Mouse (Mus musculus) forebrain, postnatal 0 days (tissue): ENCODE measurements around the gene Atpaf1. TPM values are rescaled to one million over a fixed set of nuclear protein-coding genes. Genes with fewer than 3 reads are reported as not detected.

Source experiments
- ATAC-seq: fragments of 200-750 bp; cut with Nextera tagmentation; 2 replicates; pipeline ENCODE4 v1.8.0; 2017; ENCODE audit warnings: mild to moderate bottlenecking, moderate library complexity
- DNase-seq: peaks from one replicate; pipeline ENCODE4 v3.0.0-alpha.2; 2015
- H3K27ac ChIP-seq: fragments of 300-500 bp; sonication (generic); 2 replicates; pipeline ENCODE4 v1.5.1; 2014; ENCODE audit warnings: low read depth, mild to moderate bottlenecking, antibody characterized with exemption, low read length, moderate library complexity, mixed read lengths
- H3K27me3 ChIP-seq: fragments of 300-500 bp; sonication (generic); 2 replicates; pipeline ENCODE4 v1.6.1; 2014; ENCODE audit warnings: mild to moderate bottlenecking, low read length, mixed read lengths; ENCODE audit not compliant: insufficient read depth
- H3K36me3 ChIP-seq: fragments of 300-500 bp; sonication (generic); 2 replicates; pipeline ENCODE4 v1.6.1; 2014; ENCODE audit warnings: mild to moderate bottlenecking, moderate library complexity; ENCODE audit not compliant: insufficient read depth
- H3K4me1 ChIP-seq: fragments of 300-500 bp; sonication (generic); 2 replicates; pipeline ENCODE4 v1.6.1; 2014; ENCODE audit warnings: antibody characterized with exemption; ENCODE audit not compliant: insufficient read depth
- H3K4me2 ChIP-seq: fragments of 300-500 bp; sonication (generic); 2 replicates; pipeline ENCODE4 v1.6.1; 2014; ENCODE audit warnings: low read depth, mild to moderate bottlenecking, moderate library complexity
- H3K4me3 ChIP-seq: fragments of 300-500 bp; sonication (generic); 2 replicates; pipeline ENCODE4 v1.5.1; 2014; ENCODE audit warnings: low read depth, low read length, mixed read lengths
- H3K9ac ChIP-seq: fragments of 300-500 bp; sonication (generic); 2 replicates; pipeline ENCODE4 v1.6.1; 2014; ENCODE audit warnings: mild to moderate bottlenecking
- H3K9me3 ChIP-seq: fragments of 300-500 bp; sonication (generic); 2 replicates; pipeline ENCODE4 v1.6.1; 2016; ENCODE audit warnings: low read length
- CTCF ChIP-seq: sonication (generic); IDR thresholded peaks from 2 replicates; pipeline ENCODE4 v1.5.1; 2016; ENCODE audit warnings: antibody characterized with exemption, control low read depth, low read depth
- WGBS: fragments of 180-500 bp; shearing (Covaris S2); extraction: QIAGEN DNeasy Blood & Tissue Kit; methylation state at CpG from one replicate; pipeline ENCODE4 v1.1.7; 2014; 5-methylcytosine and 5-hydroxymethylcytosine counted together
- polyA plus RNA-seq: library from polyadenylated mRNA; unstranded; fragments of >200 nt; fragmentation: Nextera tagmentation; extraction: Ambion mirVana; gene quantifications from 2 replicates; pipeline ENCODE4 v1.2.1, GENCODE M21; 2015
- total RNA-seq: library from RNA; depleted of rRNA; stranded (reverse); fragments of >200 nt; gene quantifications from 2 replicates; pipeline ENCODE4 v1.2.3, GENCODE M21; 2014

Atpaf1 gene
- total and polyA plus RNA-seq, 2 experiments from 2014 or later = 34.0 to 40.9 TPM

DNA sequence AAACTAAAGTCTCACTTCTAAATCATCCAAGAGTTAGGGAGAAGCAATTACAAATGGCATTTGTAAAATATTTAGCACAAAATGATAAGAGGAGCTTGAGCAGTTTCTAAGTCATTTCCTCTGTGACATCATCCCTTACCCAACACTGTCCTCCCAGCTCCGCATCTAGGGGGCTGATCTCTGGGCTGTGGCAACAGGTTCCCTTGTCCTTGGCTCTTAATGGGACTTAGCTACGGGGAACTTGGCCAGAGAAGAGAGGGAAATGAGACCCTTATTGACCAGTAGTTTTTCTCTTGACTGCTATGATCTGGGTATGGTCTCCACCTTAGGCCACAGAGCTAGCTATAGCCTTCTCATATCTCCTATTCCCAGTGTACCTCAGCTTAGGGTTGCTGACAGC is 40.7 kb downstream of the Atpaf1 start:
- 0 out of 2 replicates have a peak, but pooled peaks cover 3% of the 10 kb centered on the region for H3K36me3 ChIP-seq
- no peak overlapping the region for H3K27ac ChIP-seq
- H3K4me3 ChIP-seq = no peak overlapping the region
- no peaks in the 10 kb centered on the region for H3K27me3 ChIP-seq
- no peak overlapping the region for H3K4me2 ChIP-seq
- TF ChIP-seq CTCF = no peak
- no peak for ATAC-seq
- peaks cover 7% of the 10 kb centered on the region for H3K4me1 ChIP-seq
- no peaks in the 10 kb centered on the region for H3K9me3 ChIP-seq
- DNase-seq = no peak
- WGBS = 87% methylated on average over 2 of the region's 2 CpGs
- no peak overlapping the region for H3K9ac ChIP-seq

DNA sequence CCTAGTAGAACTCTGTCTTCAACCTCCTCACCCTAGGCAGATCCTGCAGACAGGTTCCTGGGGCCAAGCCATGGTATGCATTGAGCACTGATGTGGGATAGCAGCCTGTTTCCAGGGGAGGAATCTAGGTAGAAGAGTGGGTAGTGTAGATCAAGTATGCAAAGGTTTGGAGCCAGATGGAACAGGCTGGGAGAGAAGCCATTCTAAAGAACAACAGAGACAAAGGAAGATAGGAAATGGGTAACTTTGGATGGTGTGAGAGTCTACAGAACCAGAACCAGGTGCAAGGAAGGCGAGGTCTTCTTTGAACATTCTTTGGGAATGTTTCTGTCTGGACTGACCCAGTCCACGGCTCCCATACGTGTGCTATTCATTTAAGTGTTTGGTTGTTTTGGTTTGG is 42.5 kb downstream of the Atpaf1 start:
- no peak overlapping the region for H3K9ac ChIP-seq
- peaks cover 7% of the 10 kb centered on the region for H3K4me1 ChIP-seq
- H3K9me3 ChIP-seq = no peaks in the 10 kb centered on the region
- DNase-seq (no peak), ATAC-seq (no peak)
- 72% methylated on average over 3 of the region's 3 CpGs for WGBS
- 0 out of 2 replicates have a peak, but pooled peaks cover 3% of the 10 kb centered on the region for H3K36me3 ChIP-seq
- no peak for TF ChIP-seq CTCF
- H3K4me3 ChIP-seq = no peak overlapping the region
- peak overlapping the region; percentile 73; the same call in 1 of the 2 replicates for H3K4me2 ChIP-seq
- no peaks in the 10 kb centered on the region for H3K27me3 ChIP-seq
- H3K27ac ChIP-seq = no peak overlapping the region

DNA sequence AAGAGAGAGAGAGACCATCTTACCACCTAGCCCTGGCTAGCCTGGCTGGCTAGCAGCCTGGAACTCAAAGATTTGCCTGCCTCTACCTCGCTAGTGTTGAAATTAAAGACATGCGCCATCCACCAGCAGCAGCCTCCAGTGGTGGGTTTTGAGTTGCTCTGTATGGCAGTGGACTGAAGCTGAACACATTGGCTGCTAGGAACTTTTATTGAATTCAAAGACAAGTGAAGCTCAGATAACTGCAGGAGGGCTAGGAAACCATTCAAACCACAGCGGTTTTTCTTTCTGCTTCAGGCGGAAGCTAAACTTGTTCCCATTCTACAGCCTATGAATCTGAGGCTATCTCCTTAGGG is 42.9 kb downstream of the Atpaf1 start:
- peak overlapping the region; percentile 68 for H3K4me3 ChIP-seq
- H3K9me3 ChIP-seq = no peaks in the 10 kb centered on the region
- DNase-seq (no peak), ATAC-seq (peak; percentile 43)
- no peaks in the 10 kb centered on the region for H3K27me3 ChIP-seq
- H3K9ac ChIP-seq = peak overlapping the region; percentile 58
- WGBS = 4% methylated on average over 4 of the region's 4 CpGs
- 0 out of 2 replicates have a peak, but pooled peaks cover 3% of the 10 kb centered on the region for H3K36me3 ChIP-seq
- peaks cover 7% of the 10 kb centered on the region for H3K4me1 ChIP-seq
- H3K27ac ChIP-seq = no peak overlapping the region
- H3K4me2 ChIP-seq = peak overlapping the region; percentile 73
- peak; percentile 39; the same call in 1 of the 2 replicates for TF ChIP-seq CTCF

DNA sequence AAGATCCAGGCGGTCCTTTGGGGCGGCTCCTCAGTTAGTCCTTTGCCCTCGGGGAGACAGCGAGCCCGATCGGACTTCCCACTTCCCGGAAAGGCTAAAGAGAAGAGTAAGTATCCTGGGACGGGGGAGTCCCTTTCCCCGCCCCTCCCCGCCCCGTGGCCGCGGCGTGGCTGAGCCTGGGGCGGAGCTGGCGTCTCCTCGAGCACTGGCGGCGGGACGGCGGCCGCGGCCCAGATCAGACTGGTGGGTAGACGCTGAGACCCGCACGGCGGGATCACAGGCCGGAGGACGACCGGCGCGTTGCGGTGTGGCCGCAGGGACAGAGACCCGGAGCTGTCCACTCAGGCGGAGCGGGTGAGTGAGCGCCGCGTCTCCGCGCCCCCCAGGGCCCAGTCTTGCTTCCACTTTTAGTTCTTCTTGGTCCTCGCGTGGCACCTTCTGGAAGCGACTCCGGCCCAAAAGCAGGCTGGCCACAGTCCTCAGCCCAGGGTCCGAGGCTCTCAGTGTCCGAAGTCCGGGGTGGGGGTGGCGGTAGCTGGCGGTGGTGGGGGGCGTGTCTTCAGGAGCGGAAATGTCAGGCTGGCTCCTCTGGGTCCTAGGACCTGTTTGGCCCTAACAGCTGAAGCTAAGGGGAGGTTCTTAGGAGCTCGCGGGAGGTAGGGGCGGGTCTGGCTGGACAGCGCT is 43.4 kb downstream of the Atpaf1 start, which contains the start of gene Mob3c:
Gene Mob3c (plus strand): TSS at position 205 of the 684 bp plus-strand sequence.
- Histone ChIP-seq H3K9me3 (no peaks in the 10 kb centered on the region), H3K27ac (peak within 1 kb of the TSS; percentile 36; the same call in 1 of the 2 replicates), H3K4me2 (peak within 1 kb of the TSS; percentile 73), H3K9ac (peak within 1 kb of the TSS; percentile 58), H3K36me3 (0 out of 2 replicates have a peak, but pooled peaks cover 3% of the 10 kb centered on the region), H3K4me1 (peaks cover 7% of the 10 kb centered on the region), H3K4me3 (peak within 1 kb of the TSS; percentile 68), H3K27me3 (no peaks in the 10 kb centered on the region)
- ATAC-seq (peak; percentile 89), DNase-seq (peak; percentile 56)
- 2% methylated on average over 57 of the region's 57 CpGs for WGBS
- no peak for TF ChIP-seq CTCF

DNA sequence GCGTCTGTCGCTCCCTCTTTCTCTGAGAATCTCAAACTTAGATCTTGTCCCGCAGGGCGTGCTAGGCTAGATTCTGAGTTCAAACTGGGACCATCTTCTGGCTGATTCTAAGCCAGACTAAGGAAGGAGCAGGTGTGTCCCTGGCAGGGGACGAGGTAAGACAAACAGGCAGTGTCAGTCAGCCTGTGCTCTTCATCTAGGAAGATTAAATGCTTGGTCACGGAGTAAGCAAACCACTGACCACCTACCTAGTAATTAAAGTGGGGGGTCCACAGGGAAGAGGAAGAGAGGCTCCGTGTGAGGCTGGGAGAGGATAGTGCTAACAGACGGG is 43.9 kb downstream of the Atpaf1 start:
- H3K27ac ChIP-seq = no peak overlapping the region
- peak overlapping the region; percentile 73 for H3K4me2 ChIP-seq
- H3K9me3 ChIP-seq = no peaks in the 10 kb centered on the region
- peak; percentile 21 for ATAC-seq
- no peak for TF ChIP-seq CTCF
- 5% methylated on average over 8 of the region's 8 CpGs for WGBS
- H3K9ac ChIP-seq = peak overlapping the region; percentile 58
- H3K4me3 ChIP-seq = peak overlapping the region; percentile 68
- H3K4me1 ChIP-seq = peaks cover 7% of the 10 kb centered on the region
- H3K36me3 ChIP-seq = peaks cover 3% of the 10 kb centered on the region; the same call in 1 of the 2 replicates
- H3K27me3 ChIP-seq = no peaks in the 10 kb centered on the region
- DNase-seq = no peak

DNA sequence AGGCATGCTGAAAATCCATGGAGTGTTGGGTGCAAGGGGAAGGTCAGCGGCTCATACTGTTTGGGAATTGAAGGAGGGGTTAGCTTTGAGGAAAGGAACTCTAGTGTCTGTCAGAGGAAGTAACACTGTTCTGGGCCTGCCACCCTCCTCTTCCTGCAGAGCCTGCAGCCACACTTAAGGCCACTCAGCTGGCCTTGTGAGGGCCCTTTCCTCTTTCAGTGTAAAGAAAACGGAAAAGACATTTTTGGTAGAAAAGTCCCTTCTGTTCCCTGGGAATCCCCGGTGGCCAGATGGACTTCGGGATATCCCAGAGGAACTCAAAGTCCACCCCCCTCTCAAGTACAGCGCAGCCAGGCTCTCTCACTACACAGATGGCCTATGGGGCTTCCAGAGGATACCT is 45.9 kb downstream of the Atpaf1 start:
- no peak for TF ChIP-seq CTCF
- H3K9me3 ChIP-seq = no peaks in the 10 kb centered on the region
- DNase-seq (no peak), ATAC-seq (no peak)
- H3K4me3 ChIP-seq = no peak overlapping the region
- H3K27me3 ChIP-seq = no peaks in the 10 kb centered on the region
- no peak overlapping the region for H3K27ac ChIP-seq
- peaks cover 3% of the 10 kb centered on the region for H3K36me3 ChIP-seq
- 82% methylated on average over 5 of the region's 5 CpGs for WGBS
- peaks cover 7% of the 10 kb centered on the region for H3K4me1 ChIP-seq
- no peak overlapping the region for H3K9ac ChIP-seq
- no peak overlapping the region for H3K4me2 ChIP-seq

DNA sequence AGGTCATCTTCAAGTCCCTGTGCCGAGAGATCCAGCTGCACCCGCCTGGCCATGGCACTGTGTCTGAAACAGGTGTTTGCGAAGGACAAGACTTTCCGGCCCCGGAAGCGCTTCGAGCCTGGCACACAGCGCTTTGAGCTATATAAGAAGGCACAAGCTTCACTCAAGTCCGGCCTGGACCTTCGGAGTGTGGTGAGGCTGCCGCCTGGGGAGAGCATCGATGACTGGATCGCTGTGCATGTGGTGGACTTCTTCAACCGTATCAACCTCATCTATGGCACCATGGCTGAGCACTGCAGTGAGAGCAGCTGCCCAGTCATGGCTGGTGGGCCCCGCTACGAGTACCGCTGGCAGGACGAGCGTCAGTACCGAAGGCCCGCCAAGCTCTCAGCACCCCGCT is 46.6 kb downstream of the Atpaf1 start:
- Histone ChIP-seq H3K27ac (no peak overlapping the region), H3K9me3 (no peaks in the 10 kb centered on the region), H3K36me3 (peaks cover 3% of the 10 kb centered on the region), H3K4me2 (no peak overlapping the region), H3K27me3 (no peaks in the 10 kb centered on the region), H3K4me1 (peaks cover 7% of the 10 kb centered on the region), H3K4me3 (no peak overlapping the region), H3K9ac (no peak overlapping the region)
- no peak for DNase-seq
- no peak for ATAC-seq
- TF ChIP-seq CTCF = no peak
- 94% methylated on average over 22 of the region's 22 CpGs for WGBS
